Mouse (Mus musculus) liver, embryonic 14.5 days (tissue): ENCODE results near the gene Hopx. TPM values are rescaled to one million over a fixed set of nuclear protein-coding genes. Genes with fewer than 3 reads are reported as not detected.

Experiments used
- ATAC-seq: fragments of 200-750 bp; cut with Nextera tagmentation; 2 replicates; pipeline ENCODE4 v1.8.0; 2017; ENCODE audit warnings: moderate number of reproducible peaks, mild to moderate bottlenecking, moderate library complexity; ENCODE audit not compliant: insufficient read depth
- DNase-seq, 3 experiments: peaks; one replicate each; pipeline ENCODE4 v3.0.0-alpha.2; 2012 to 2013; ENCODE audit warnings: low read depth in 3 of 3, low spot score in 3 of 3
- H3K27ac ChIP-seq: fragments of 300-500 bp; sonication (generic); 2 replicates; pipeline ENCODE4 v1.5.1; 2014; ENCODE audit warnings: moderate library complexity, mild to moderate bottlenecking, control low read depth, inconsistent platforms
- H3K27me3 ChIP-seq: fragments of 300-500 bp; sonication (generic); 2 replicates; pipeline ENCODE4 v1.6.1; 2014; ENCODE audit warnings: mild to moderate bottlenecking, low read length, moderate library complexity; ENCODE audit not compliant: control insufficient read depth, insufficient read depth
- H3K36me3 ChIP-seq: fragments of 300-500 bp; sonication (generic); replicated peaks from 2 replicates; pipeline ENCODE4 v1.6.1; 2014; ENCODE audit warnings: low read depth; ENCODE audit not compliant: control insufficient read depth, insufficient read depth
- H3K4me1 ChIP-seq, 2 experiments: fragments of 200-500 bp in 1 of 2; fragments of 300-500 bp in 1 of 2; sonication (generic) in 1 of 2; replicated peaks; 2 replicates each; pipeline ENCODE4 v1.6.1; 2012 to 2014; ENCODE audit warnings: antibody characterized with exemption in 1 of 2, inconsistent platforms in 1 of 2, low read length in 1 of 2; ENCODE audit not compliant: control insufficient read depth in 2 of 2, insufficient read depth in 2 of 2
- H3K4me2 ChIP-seq: fragments of 300-500 bp; sonication (generic); 2 replicates; pipeline ENCODE4 v1.6.1; 2014; ENCODE audit warnings: low read depth, mild to moderate bottlenecking, control low read depth, moderate library complexity
- H3K4me3 ChIP-seq, 2 experiments: fragments of 200-500 bp in 1 of 2; fragments of 300-500 bp in 1 of 2; sonication (generic) in 1 of 2; 2 replicates each; pipeline ENCODE4 v1.5.1; 2012 to 2014; ENCODE audit warnings: low read depth in 2 of 2, low read length in 2 of 2, mild to moderate bottlenecking in 2 of 2, control low read depth in 1 of 2, inconsistent platforms in 1 of 2, moderate library complexity in 1 of 2; ENCODE audit not compliant: insufficient read depth in 1 of 2
- H3K9ac ChIP-seq: fragments of 300-500 bp; sonication (generic); replicated peaks from 2 replicates; pipeline ENCODE4 v1.6.1; 2014; ENCODE audit warnings: mild to moderate bottlenecking, control low read depth, moderate library complexity
- H3K9me3 ChIP-seq: fragments of 300-500 bp; sonication (generic); 2 replicates; pipeline ENCODE4 v1.6.1; 2016; ENCODE audit warnings: low read length, mixed read lengths; ENCODE audit not compliant: control insufficient read depth
- CTCF ChIP-seq: IDR thresholded peaks from 2 replicates; pipeline ENCODE4 v1.5.1; 2016; ENCODE audit warnings: antibody characterized with exemption, low read depth, control low read depth
- EP300 ChIP-seq: IDR thresholded peaks from 2 replicates; pipeline ENCODE4 v1.6.1; 2016; ENCODE audit warnings: antibody characterized with exemption, low read depth
- WGBS: fragments of 180-500 bp; shearing (Covaris S2); extraction: QIAGEN DNeasy Blood & Tissue Kit; methylation state at CpG from one replicate; pipeline ENCODE4 v1.1.7; 2014; ENCODE audit not compliant: insufficient replicate concordance; 5-methylcytosine and 5-hydroxymethylcytosine counted together
- polyA plus RNA-seq, 2 experiments: library from polyadenylated mRNA; depleted of rRNA in 1 of 2; stranded (reverse) in 1 of 2; unstranded in 1 of 2; fragments of >200 nt; fragmentation: Nextera tagmentation in 1 of 2; extraction: Ambion mirVana in 1 of 2; gene quantifications; 2 replicates each; pipeline versions ENCODE4 v1.2.1 to v1.2.3; 2012 to 2014

The Hopx gene
- polyA plus RNA-seq, 2 experiments: 0.19 to 0.74 TPM

DNA sequence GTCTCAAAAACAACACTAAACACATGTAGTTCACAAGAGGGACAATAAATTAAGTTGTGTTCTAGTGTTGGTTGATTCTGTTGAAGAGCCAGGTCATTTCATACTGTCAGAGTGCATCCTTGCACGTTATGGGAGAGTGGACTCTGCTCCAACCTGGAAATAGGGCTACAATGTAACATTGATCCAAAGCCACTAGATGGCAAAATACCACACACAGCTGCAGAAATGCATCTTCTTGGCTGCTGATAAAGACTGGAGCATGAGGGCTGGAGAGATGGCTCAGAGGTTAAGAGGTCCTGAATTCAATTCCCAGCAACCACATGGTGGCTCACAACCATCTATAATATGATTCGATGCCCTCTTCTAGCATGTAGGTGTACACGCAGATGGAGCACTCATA, 43.3 kb downstream of the Hopx start:
- Histone ChIP-seq H3K27me3 (no peaks in the 10 kb centered on the region), H3K4me2 (no peak overlapping the region), H3K4me3 (no peak overlapping the region), H3K9ac (no peak overlapping the region), H3K4me1 (no peaks in the 10 kb centered on the region), H3K9me3 (no peaks in the 10 kb centered on the region), H3K27ac (no peak overlapping the region), H3K36me3 (no peaks in the 10 kb centered on the region)
- no peak for DNase-seq
- WGBS: 73% methylated on average over 3 of the region's 3 CpGs
- no peak for ATAC-seq
- no peak for TF ChIP-seq EP300
- TF ChIP-seq CTCF: peak; percentile 24; the same call in 1 of the 2 replicates

DNA sequence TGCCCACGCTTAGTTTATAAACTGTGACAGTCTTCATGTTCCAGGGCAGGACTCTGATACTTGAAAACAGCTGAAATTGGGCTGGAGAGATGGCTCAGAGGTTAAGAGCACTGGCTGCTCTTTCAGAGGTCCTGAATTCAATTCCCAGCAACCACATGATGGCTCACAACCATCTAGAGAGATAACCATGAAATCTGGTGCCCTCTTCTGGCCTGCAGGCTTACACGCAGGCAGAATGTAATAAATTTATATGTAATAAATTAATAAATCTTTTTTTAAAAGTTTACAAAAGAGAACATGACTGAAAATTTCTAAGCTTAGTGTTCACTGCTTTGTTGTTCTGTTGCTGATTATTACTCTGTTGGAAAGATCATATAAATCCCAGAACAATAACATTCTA, 43.9 kb downstream of the Hopx start:
- ATAC-seq (no peak), DNase-seq (no peak)
- 62% methylated on average over 2 of the region's 2 CpGs for whole genome bisulfite sequencing
- no peaks in the 10 kb centered on the region for H3K9me3 ChIP-seq
- no peaks in the 10 kb centered on the region for H3K36me3 ChIP-seq
- no peak overlapping the region for H3K4me2 ChIP-seq
- H3K4me1 ChIP-seq: no peaks in the 10 kb centered on the region
- H3K27me3 ChIP-seq: no peaks in the 10 kb centered on the region
- H3K9ac ChIP-seq: no peak overlapping the region
- TF ChIP-seq EP300 (no peak), CTCF (peak; percentile 22; the same call in 1 of the 2 replicates)
- H3K27ac ChIP-seq: no peak overlapping the region
- no peak overlapping the region for H3K4me3 ChIP-seq

- no peak overlapping the region for H3K9ac ChIP-seq
- H3K4me2 ChIP-seq: no peak overlapping the region
- ATAC-seq (no peak), DNase-seq (no peak)
- H3K4me3 ChIP-seq: no peak overlapping the region
- H3K9me3 ChIP-seq: no peaks in the 10 kb centered on the region
- 64% methylated on average over 8 of the region's 8 CpGs for WGBS
- no peak for TF ChIP-seq EP300
- no peak overlapping the region for H3K27ac ChIP-seq
- H3K4me1 ChIP-seq: no peaks in the 10 kb centered on the region
- no peaks in the 10 kb centered on the region for H3K36me3 ChIP-seq
- no peaks in the 10 kb centered on the region for H3K27me3 ChIP-seq
Observed at GRCm38 (mm10) chr5:77067321-77067720, 47.6 kb downstream of the Hopx start.

- Histone ChIP-seq H3K36me3 (no peaks in the 10 kb centered on the region), H3K27me3 (no peaks in the 10 kb centered on the region), H3K4me3 (peak overlapping the region in 1 of 2 experiments; percentile 30; a peak in 1 of 4 replicates), H3K27ac (no peak overlapping the region), H3K9me3 (no peaks in the 10 kb centered on the region), H3K9ac (no peak overlapping the region), H3K4me2 (peak overlapping the region; percentile 19; the same call in 1 of the 2 replicates), H3K4me1 (no peaks in the 10 kb centered on the region)
- ATAC-seq: no peak
- no peak for DNase-seq
- WGBS: 25% methylated on average over 17 of the region's 17 CpGs
- TF ChIP-seq EP300: no peak
- TF ChIP-seq CTCF: peak; percentile 94
Observed at GRCm38 (mm10) chr5:77061372-77062038, 53.4 kb downstream of the Hopx start.

DNA sequence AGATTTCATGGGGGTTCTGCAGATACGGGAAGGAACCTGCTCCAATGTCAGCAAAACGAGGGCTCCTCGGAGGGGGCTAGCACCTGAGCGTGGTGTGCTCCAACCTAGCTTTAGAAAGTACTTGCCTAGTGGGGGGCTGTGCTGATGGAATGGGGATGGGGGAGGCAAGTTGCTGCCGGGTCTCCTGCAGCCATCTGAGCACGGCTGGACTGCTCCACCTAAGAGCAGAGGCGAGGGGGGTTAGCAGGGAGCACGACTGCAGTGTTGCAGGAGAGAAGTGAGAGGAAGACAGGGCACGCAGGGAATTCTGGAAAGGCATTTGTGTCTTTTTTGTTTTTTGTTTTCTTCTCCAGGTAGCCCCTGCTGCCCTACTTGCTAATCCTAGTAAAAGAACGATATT, 54.6 kb downstream of the Hopx start:
- H3K27ac ChIP-seq: no peak overlapping the region
- no peaks in the 10 kb centered on the region for H3K27me3 ChIP-seq
- TF ChIP-seq CTCF: no peak
- TF ChIP-seq EP300: no peak
- no peak overlapping the region for H3K4me2 ChIP-seq
- DNase-seq (no peak), ATAC-seq (no peak)
- H3K9ac ChIP-seq: no peak overlapping the region
- no peaks in the 10 kb centered on the region for H3K4me1 ChIP-seq
- H3K4me3 ChIP-seq: no peak overlapping the region
- 48% methylated on average over 10 of the region's 10 CpGs for WGBS
- no peaks in the 10 kb centered on the region for H3K36me3 ChIP-seq
- no peaks in the 10 kb centered on the region for H3K9me3 ChIP-seq
